Mouse (Mus musculus): ENCODE measurements around the gene Coasy.

- TF ChIP-seq POLR2A (IDR thresholded peaks at IDR 0.05; ENCODE audit: insufficient read depth, low read depth, low read length): no peak
- no peak for TF ChIP-seq CTCF (IDR thresholded peaks at IDR 0.05; ENCODE audit: insufficient read depth, low read depth, low read length)
Measured at GRCm38 (mm10) chr11:101033856-101034500, 48.4 kb upstream of the Coasy start.
